In the genomic region with DNA sequence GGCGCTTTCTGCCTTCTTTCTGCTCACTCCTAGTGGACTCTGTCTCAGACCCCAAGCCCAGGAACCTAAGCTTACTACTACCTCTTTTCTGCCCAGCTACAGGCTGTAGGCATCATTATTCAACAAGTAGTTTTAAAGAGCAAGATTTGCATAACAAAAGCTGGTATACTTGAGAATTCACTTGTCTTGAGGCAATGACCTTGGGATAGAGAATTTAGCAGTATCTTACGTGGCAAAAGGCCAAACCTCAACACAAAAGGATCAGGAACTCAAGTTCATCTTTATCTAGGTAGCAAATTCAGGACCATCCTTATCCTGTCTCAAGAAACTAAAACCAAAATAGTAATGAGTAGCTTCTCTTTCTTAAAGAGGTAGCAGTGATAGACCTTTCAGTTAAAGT, we compare ENCODE assay signal across 23 mouse cellular contexts. TPM values are rescaled to one million over a fixed set of nuclear protein-coding genes. Genes with fewer than 3 reads are reported as not detected.
"Had no signal": no experiment of that assay in that cellular context is flagged by ENCODE, and none has a peak within 500 bp of the region (broad histone marks: within the 10 kb centered on the region; RNA-seq: fewer than 3 reads in every experiment).

No protein-coding gene starts in this region.

- DNase-seq: kidney, adult 8-10 months; kidney, postnatal 36 days; layer of hippocampus, adult 9-11 months; layer of hippocampus, postnatal 36 days; lung, embryonic 14.5 days; lung, postnatal 10 days; lung, postnatal 4 days; right cerebral cortex, postnatal 14 days; thymus, postnatal 36 days had no signal

- H3K9me3 ChIP-seq: limb, embryonic 15.5 days; liver, embryonic 12.5 days; megakaryocyte, embryonic 14.5 days had no signal

- H3K27me3 ChIP-seq: limb, embryonic 15.5 days; liver, embryonic 12.5 days; megakaryocyte, embryonic 14.5 days had no signal

- H3K4me3 ChIP-seq: limb, embryonic 15.5 days; liver, embryonic 12.5 days; megakaryocyte, embryonic 14.5 days had no signal

- H3K4me1 ChIP-seq: limb, embryonic 15.5 days; liver, embryonic 12.5 days had no signal

- ATAC-seq: liver, embryonic 12.5 days; midbrain, embryonic 16.5 days had no signal

- H3K9ac ChIP-seq: limb, embryonic 15.5 days; liver, embryonic 12.5 days; lung, embryonic 14.5 days had no signal

- H3K4me2 ChIP-seq: limb, embryonic 15.5 days; liver, embryonic 12.5 days; lung, embryonic 14.5 days; midbrain, embryonic 11.5 days had no signal

- H3K27ac ChIP-seq: limb, embryonic 15.5 days; liver, embryonic 12.5 days had no signal

RNA-seq across cellular contexts. Expression of a gene that starts 26.4 kb away (rescaled TPM):
- total RNA-seq: layer of hippocampus, adult 18-20 months; layer of hippocampus, postnatal 36 days; left cerebral cortex, adult 8-10 months; left cerebral cortex, postnatal 25 days had no signal
- polyA plus RNA-seq: limb, embryonic 11.5 days; limb, embryonic 15.5 days; liver, embryonic 12.5 days; liver, embryonic 16.5 days; midbrain, embryonic 11.5 days; midbrain, embryonic 16.5 days; neural tube, embryonic 14.5 days; stomach, embryonic 16.5 days; thymus, postnatal 0 days had no signal

RNA-seq across cellular contexts. Expression of a gene that starts 34.7 kb away (rescaled TPM):
- total RNA-seq: layer of hippocampus, adult 18-20 months; layer of hippocampus, postnatal 36 days; left cerebral cortex, postnatal 25 days had no signal
- polyA plus RNA-seq: limb, embryonic 11.5 days; midbrain, embryonic 11.5 days; midbrain, embryonic 16.5 days; neural tube, embryonic 14.5 days had no signal

RNA-seq across cellular contexts. Expression of a gene that starts 58.1 kb away (rescaled TPM):
- total RNA-seq: layer of hippocampus, postnatal 36 days; left cerebral cortex, postnatal 25 days had no signal
- polyA plus RNA-seq: kidney, embryonic 16.5 days had no signal
